Mouse (Mus musculus) midbrain, embryonic 11.5 days (tissue): ENCODE data around the gene Ecd. TPM values are rescaled to one million over a fixed set of nuclear protein-coding genes. Genes with fewer than 3 reads are reported as not detected.

Experiments used
- ATAC-seq: fragments of 200-750 bp; cut with Nextera tagmentation; 2 replicates; pipeline ENCODE4 v1.8.0; 2017; ENCODE audit warnings: moderate TSS enrichment, moderate library complexity; ENCODE audit not compliant: low FRiP score
- DNase-seq: peaks from one replicate; pipeline ENCODE4 v3.0.0; 2015; ENCODE audit warnings: low spot score; ENCODE audit errors: missing footprints
- H3K27ac ChIP-seq: fragments of 300-500 bp; sonication (generic); 2 replicates; pipeline ENCODE4 v1.5.1; 2014; ENCODE audit warnings: low read depth, low read length
- H3K27me3 ChIP-seq: fragments of 300-500 bp; sonication (generic); 2 replicates; pipeline ENCODE4 v1.6.1; 2014; ENCODE audit warnings: mild to moderate bottlenecking, low read length, moderate library complexity, mixed read lengths; ENCODE audit not compliant: control insufficient read depth, insufficient read depth
- H3K36me3 ChIP-seq: fragments of 300-500 bp; sonication (generic); 2 replicates; pipeline ENCODE4 v1.6.1; 2014; ENCODE audit warnings: mild to moderate bottlenecking, low read length, moderate library complexity, mixed read lengths; ENCODE audit not compliant: control insufficient read depth, insufficient read depth
- H3K4me1 ChIP-seq: fragments of 300-500 bp; sonication (generic); 2 replicates; pipeline ENCODE4 v1.6.1; 2014; ENCODE audit warnings: low read length; ENCODE audit not compliant: control insufficient read depth, insufficient read depth
- H3K4me2 ChIP-seq: fragments of 300-500 bp; sonication (generic); 2 replicates; pipeline ENCODE4 v1.6.1; 2014; ENCODE audit warnings: mild to moderate bottlenecking, moderate library complexity
- H3K4me3 ChIP-seq: fragments of 300-500 bp; sonication (generic); 2 replicates; pipeline ENCODE4 v1.5.1; 2014; ENCODE audit warnings: low read depth, low read length
- H3K9ac ChIP-seq: fragments of 300-500 bp; sonication (generic); 2 replicates; pipeline ENCODE4 v1.6.1; 2014; ENCODE audit warnings: low read length
- H3K9me3 ChIP-seq: fragments of 300-500 bp; sonication (generic); 2 replicates; pipeline ENCODE4 v1.6.1; 2016; ENCODE audit warnings: low read length; ENCODE audit not compliant: control insufficient read depth
- WGBS: fragments of 180-500 bp; shearing (Covaris S2); extraction: QIAGEN DNeasy Blood & Tissue Kit; methylation state at CpG from one replicate; pipeline ENCODE4 v1.1.7; 2014; 5-methylcytosine and 5-hydroxymethylcytosine counted together
- polyA plus RNA-seq: library from polyadenylated mRNA; unstranded; fragments of >200 nt; fragmentation: Nextera tagmentation; extraction: Ambion mirVana; gene quantifications from 2 replicates; pipeline ENCODE4 v1.2.1, GENCODE M21; 2014

The Ecd gene
- 73.3 and 74.8 TPM in 2 replicates for polyA plus RNA-seq

DNA sequence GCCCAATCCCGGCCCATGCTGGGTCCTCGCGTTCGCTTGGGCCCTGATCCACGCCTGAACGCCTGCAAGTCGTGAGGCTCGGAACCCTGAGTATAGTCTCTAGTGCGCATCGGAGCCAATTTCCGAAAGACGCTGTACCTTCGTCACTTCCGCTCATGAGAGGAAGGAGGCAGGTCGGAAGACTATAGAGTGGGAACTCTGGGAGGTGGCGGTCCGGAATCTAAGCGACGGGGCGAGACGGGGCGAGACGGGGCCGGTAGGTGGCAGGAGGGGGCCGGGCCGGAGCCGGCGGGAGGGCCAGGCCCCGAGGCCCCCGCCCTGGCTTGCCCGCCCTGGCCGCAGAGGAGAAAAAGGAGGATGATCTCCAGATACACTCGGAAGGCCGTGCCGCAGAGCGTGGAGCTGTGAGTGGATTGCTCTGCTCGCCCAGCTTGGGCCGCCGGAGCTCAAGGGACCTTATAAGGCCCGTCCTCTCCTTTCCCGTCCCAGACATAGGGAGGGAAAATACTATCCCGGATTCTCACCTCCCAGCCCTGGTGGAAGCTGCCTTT lies at the start of gene Ecd, which contains the start of gene Fam149b:
Gene Ecd (minus strand): TSS at position 131 of the 551 bp plus-strand sequence.
Gene Fam149b (plus strand): TSS at position 172 of the 551 bp plus-strand sequence.
- Histone ChIP-seq H3K9me3 (no peaks in the 10 kb centered on the region), H3K27ac (peak within 1 kb of the TSS; percentile 89), H3K4me3 (peak within 1 kb of the TSS; percentile 85), H3K27me3 (no peaks in the 10 kb centered on the region), H3K4me1 (peaks cover 11% of the 10 kb centered on the region), H3K36me3 (peaks cover 5% of the 10 kb centered on the region; the same call in 1 of the 2 replicates), H3K4me2 (peak within 1 kb of the TSS; percentile 81), H3K9ac (peak within 1 kb of the TSS; percentile 96)
- ATAC-seq (peak; percentile 98), DNase-seq (peak; percentile 99)
- WGBS, result under 1% methylated on average over 40 of the region's 42 CpGs

DNA sequence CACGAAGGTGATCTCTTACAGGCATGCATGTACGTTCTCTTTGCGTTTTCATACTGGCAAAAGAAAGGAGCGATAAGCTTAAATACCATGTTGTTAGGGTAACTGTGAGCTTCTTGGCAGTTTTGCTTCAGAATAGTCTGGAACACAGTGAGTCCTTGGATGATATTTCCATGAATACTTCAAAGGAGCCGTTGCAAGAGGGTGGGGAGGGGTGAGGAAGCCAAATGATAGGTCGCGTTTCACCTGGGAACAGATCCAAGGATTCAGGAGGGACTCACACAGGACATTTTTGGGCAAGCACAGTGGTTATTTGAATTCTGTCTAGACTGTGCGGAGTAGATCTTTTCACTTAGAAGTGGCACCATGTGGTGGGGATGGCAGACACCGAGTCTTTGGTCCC lies 49.3 kb upstream of the Ecd start:
- Histone ChIP-seq H3K4me2 (no peak overlapping the region), H3K4me1 (no peaks in the 10 kb centered on the region), H3K9ac (no peak overlapping the region), H3K27me3 (no peaks in the 10 kb centered on the region), H3K27ac (no peak overlapping the region), H3K9me3 (no peaks in the 10 kb centered on the region), H3K4me3 (no peak overlapping the region), H3K36me3 (no peaks in the 10 kb centered on the region)
- no peak for DNase-seq
- 89% methylated on average over 9 of the region's 9 CpGs for WGBS
- no peak for ATAC-seq

DNA sequence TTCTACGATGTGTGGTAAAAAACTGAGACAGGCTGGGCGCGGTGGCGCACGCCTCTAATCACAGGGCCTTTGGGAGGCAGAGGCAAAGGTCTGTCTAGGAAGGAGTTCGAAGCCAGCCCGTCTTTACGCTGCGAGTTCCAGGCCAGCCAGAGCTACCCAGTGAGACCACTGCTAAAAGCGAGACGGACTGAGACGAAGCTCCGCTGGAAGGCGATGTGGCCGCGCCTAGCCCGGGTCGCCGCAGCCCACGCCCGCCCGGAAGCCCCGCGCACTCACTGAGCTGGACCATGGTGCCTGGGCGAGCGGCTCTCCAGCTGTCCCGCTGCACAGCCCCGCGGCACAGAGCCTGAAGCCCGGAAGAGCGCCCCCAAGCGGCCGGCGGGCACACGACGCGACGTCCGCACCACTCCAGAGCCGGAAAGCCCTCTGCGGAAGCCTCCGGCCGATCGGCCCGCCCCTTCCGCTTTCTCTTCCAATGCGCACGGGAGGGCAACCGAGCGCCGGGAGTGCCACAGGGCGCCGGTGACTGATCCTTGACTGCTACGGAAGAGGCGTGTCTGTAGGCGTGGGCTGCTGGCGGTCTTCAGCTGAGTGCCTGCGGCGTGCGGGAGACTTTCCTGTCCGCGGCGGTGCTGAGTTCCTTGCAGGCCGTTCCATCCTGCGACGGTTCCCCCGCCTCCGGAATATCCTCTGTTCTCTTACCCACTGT lies 45.4 kb upstream of the Ecd start, which contains the start of gene Mrps16:
Gene Mrps16 (minus strand): TSS at position 430 of the 709 bp plus-strand sequence.
- under 1% methylated on average over 68 of the region's 68 CpGs for WGBS

DNA sequence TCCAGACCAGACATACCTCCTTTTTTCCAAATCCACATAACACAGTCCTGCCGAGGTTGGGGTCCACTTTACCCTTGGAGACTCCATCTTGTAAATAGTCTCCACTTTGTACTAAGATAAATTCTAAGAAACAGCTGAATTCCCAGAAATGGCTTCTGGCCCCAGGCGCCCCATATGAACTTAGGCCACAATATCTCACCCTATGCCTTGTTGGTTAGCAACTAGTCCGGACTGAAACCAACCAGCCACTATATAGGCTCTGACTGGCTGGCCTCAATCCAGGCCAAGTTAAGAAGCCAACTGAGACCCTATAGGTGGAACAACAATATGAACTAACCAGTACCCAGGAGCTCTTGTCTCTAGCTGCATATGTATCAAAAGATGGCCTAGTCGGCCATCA lies 44.4 kb upstream of the Ecd start:
- Histone ChIP-seq H3K9me3 (no peaks in the 10 kb centered on the region), H3K4me2 (no peak overlapping the region), H3K9ac (no peak overlapping the region), H3K36me3 (peaks cover 2% of the 10 kb centered on the region; the same call in 1 of the 2 replicates), H3K4me3 (no peak overlapping the region), H3K4me1 (peaks cover 8% of the 10 kb centered on the region), H3K27ac (no peak overlapping the region), H3K27me3 (no peaks in the 10 kb centered on the region)
- DNase-seq (no peak), ATAC-seq (no peak)
- WGBS, result 88% methylated on average over 3 of the region's 4 CpGs

More for the DNA sequence above, 45.4 kb upstream of the Ecd start, which contains the start of gene Mrps16:
- DNase-seq (peak; percentile 100), ATAC-seq (peak; percentile 96)
- no peaks in the 10 kb centered on the region; the same call in 1 of the 2 replicates for H3K4me1 ChIP-seq
- peak within 1 kb of the TSS; percentile 67 for H3K9ac ChIP-seq
- peak within 1 kb of the TSS; percentile 45 for H3K4me3 ChIP-seq
- no peaks in the 10 kb centered on the region for H3K9me3 ChIP-seq
- no peaks in the 10 kb centered on the region for H3K27me3 ChIP-seq
- H3K4me2 ChIP-seq, result peak within 1 kb of the TSS; percentile 57
- peak within 1 kb of the TSS; percentile 72 for H3K27ac ChIP-seq
- H3K36me3 ChIP-seq, result peaks cover 2% of the 10 kb centered on the region; the same call in 1 of the 2 replicates

DNA sequence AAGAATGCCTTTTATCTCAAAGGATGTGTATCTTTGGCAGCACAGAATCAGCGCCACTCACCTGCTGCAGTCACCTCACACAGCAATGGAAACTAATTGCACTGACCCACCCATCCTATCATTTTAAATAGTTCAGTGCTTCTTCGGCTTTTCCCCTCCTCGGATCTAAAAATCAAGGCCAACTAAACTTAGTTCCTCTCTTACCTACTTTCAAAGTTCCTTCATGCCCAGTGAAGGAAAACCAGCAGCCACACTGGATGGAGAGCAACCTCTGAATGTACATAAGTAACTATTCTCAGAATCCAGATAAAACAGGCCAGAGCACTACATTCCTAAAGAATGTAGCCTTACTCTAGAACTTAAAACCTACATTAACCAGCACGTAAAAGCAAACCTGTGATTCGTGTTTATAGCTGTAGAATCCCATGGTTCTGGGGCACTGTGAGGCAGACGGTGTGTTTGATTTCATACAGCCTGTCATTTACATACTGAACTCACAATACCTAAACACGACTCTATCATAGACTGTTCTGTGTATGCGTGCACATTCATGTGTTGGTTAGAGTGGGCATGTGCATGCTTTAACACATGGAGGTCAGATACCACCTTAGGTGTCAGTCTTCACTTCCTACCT lies 41.6 kb upstream of the Ecd start:
- H3K4me1 ChIP-seq, result peaks cover 20% of the 10 kb centered on the region
- H3K36me3 ChIP-seq, result peaks cover 2% of the 10 kb centered on the region; the same call in 1 of the 2 replicates
- peak; percentile 70 for DNase-seq
- WGBS, result 87% methylated on average over 8 of the region's 8 CpGs
- H3K9me3 ChIP-seq, result no peaks in the 10 kb centered on the region
- H3K9ac ChIP-seq, result peak overlapping the region; percentile 80; the same call in 1 of the 2 replicates
- no peak overlapping the region for H3K27ac ChIP-seq
- H3K27me3 ChIP-seq, result no peaks in the 10 kb centered on the region
- peak overlapping the region; percentile 60 for H3K4me2 ChIP-seq
- no peak overlapping the region; the same call in 1 of the 2 replicates for H3K4me3 ChIP-seq
- no peak for ATAC-seq

DNA sequence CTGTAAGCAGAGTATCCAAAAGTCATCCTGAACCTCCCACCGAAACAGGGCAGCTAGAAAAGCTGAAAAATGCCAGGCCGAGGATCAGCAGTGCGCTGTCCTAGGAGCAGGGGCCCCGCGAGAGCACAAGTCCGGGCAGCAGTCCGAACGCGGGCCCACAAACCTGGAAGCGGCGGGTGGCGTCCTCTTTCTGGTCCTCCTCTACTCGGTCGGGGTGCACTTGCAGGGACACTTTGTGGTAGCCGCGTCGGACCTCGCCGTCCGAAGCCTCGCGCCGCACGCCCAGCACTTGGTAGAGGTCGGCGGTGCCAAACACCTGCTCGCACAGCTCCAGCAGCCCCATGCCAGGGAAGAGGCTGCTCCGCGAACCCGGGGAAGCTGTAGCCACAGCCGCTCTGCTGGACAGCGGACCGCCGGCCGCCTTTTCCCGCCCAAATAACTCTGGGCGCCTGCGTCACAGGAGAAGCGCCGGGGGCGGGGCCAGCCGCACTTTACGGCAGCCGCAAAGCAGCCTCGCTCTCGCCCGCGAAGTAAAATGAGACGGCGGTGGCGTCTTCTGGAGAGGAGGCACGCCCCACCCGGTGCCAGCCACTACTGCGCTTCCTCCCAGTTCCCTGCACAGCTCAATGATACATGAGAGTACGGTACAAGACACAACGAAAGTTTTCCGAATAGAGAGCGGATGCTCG lies 40.7 kb upstream of the Ecd start, which contains the start of gene Dnajc9:
Gene Dnajc9 (minus strand): TSS at position 470 of the 689 bp plus-strand sequence.
- H3K9ac ChIP-seq, result peak within 1 kb of the TSS; percentile 80
- H3K4me2 ChIP-seq, result peak within 1 kb of the TSS; percentile 60
- peak; percentile 80 for ATAC-seq
- WGBS, result under 1% methylated on average over 59 of the region's 59 CpGs
- H3K4me3 ChIP-seq, result peak within 1 kb of the TSS; percentile 74
- H3K9me3 ChIP-seq, result no peaks in the 10 kb centered on the region
- peaks cover 20% of the 10 kb centered on the region for H3K4me1 ChIP-seq
- H3K27me3 ChIP-seq, result no peaks in the 10 kb centered on the region
- H3K27ac ChIP-seq, result no peak within 1 kb of the TSS; the same call in 1 of the 2 replicates
- peaks cover 2% of the 10 kb centered on the region for H3K36me3 ChIP-seq
- DNase-seq, result peak; percentile 100

DNA sequence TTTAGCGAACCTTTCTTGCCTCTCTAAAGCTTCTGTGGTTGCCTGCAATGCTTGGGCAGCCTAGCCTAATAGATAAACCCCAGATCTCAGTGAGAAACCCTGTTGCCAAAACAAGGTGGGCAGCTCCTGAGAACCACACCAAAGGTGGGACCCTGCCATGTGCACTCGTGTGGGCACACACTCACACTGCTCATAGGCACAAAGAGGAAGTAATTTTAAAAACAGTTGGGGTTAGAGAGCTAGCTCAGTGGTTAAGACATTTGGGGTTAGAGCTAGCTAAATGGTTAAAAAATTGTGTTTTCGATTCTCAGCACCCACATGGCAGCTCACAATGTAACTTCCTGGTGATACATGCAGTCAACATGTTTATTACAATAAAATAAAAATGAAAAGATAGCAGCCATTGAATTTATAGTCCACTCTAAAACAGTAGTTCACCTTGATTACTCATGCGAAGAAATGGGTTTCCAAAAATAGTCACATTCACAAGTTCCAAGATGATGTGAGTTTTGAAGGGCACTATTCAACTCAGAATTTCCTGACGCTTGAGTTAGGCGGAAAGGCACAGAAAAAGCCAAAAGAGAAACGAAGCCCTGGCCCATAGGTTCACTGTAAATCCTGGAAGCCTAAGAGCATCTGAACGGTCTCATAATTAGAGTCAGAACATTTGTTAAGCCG lies 32.0 kb upstream of the Ecd start:
- no peak overlapping the region for H3K27ac ChIP-seq
- no peaks in the 10 kb centered on the region for H3K27me3 ChIP-seq
- H3K9me3 ChIP-seq, result no peaks in the 10 kb centered on the region
- H3K4me1 ChIP-seq, result no peaks in the 10 kb centered on the region
- 90% methylated on average over 9 of the region's 9 CpGs for WGBS
- no peak for ATAC-seq
- H3K36me3 ChIP-seq, result peaks cover 9% of the 10 kb centered on the region
- no peak overlapping the region for H3K4me2 ChIP-seq
- no peak for DNase-seq
- H3K4me3 ChIP-seq, result no peak overlapping the region
- no peak overlapping the region for H3K9ac ChIP-seq

DNA sequence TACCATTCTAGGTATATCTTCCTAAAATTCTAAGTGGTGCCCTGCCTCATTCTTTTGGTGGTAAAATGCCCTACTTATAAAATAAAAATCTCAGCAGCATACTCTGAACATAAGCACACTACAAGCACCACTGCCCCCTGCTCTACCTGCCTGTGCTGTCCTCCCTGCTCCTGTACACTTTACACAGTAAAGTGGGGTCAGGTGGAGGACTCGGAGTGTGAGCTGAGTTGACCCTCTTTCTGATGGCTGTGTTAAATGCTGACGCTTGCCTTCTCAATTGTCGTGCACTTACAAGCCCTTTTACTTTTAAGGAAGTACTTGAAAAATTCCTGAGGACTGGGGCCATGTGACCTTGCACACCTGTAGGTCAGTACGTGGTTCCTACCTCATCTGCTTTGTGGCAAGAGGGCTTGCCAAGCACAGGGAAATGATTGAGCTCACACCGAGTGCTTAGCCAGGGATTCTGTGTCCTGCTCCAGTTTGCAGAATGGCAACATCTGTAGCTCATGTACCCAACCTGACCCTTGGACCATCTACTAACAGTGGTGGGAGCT lies 31.2 kb upstream of the Ecd start:
- DNase-seq (no peak), ATAC-seq (no peak)
- H3K27ac ChIP-seq, result no peak overlapping the region
- WGBS, result 91% methylated on average over 5 of the region's 5 CpGs
- no peaks in the 10 kb centered on the region for H3K27me3 ChIP-seq
- H3K4me3 ChIP-seq, result no peak overlapping the region
- H3K36me3 ChIP-seq, result peaks cover 9% of the 10 kb centered on the region
- H3K9ac ChIP-seq, result no peak overlapping the region
- H3K4me2 ChIP-seq, result no peak overlapping the region
- no peaks in the 10 kb centered on the region for H3K9me3 ChIP-seq
- H3K4me1 ChIP-seq, result no peaks in the 10 kb centered on the region
